Mouse (Mus musculus): ENCODE data around the gene Myh13. TPM values are rescaled to one million over a fixed set of nuclear protein-coding genes. Genes with fewer than 3 reads are reported as not detected.
A peak's percentile ranks its signal among the peaks of the same experiment; 100 is the strongest.

Gene Myh13
- total and polyA plus RNA-seq, 3 experiments = 0.05 TPM; not detected in 2

DNA sequence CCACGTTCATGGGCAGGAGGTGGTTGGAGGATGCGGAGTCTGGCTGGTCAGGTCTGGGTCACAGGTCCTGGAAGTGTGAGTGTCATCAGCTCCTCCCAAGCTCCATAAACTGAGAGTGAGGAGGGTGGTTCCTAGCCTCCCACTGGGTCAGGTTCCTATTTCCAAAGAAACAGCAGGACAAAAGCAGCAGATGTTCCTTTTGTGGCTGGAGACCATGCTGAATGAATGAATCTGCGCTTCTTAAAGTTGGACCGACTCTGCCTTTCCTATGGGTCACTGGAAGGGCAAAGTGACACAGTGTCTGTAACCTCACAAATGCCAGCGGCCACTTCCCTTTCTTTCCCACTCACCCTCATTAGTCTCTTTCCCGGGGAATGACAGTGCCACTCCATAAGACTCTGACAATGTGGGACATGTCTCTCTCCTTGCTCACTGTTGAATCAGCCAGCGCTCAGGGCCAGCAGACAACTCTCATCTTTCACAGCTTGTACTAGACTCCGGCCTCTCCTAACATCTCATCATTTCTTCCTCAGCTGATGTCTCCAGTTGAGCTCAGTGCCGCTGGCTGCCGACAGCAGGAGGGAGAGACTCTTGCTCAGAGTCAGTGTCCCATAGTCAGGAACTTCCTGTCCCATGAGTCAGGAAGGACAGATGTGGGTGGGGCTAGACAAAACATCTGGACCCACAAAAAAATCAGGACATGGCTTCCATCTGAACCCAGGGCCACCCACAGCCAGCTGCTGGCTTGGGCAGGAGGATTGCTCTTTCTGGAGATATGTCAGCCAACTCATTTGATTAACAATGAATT is 58.4 kb downstream of the Myh13 start:
- H3K27ac ChIP-seq = peak overlapping the region; percentile 26; the same call in 1 of the 2 replicates
- TF ChIP-seq EP300 (IDR thresholded peaks at IDR 0.05; ENCODE audit: insufficient read depth, low read depth, low read length) = no peak
- peaks cover 4% of the 10 kb centered on the region; the same call in 1 of the 2 replicates for H3K4me1 ChIP-seq (ENCODE audit: control insufficient read depth, insufficient read depth, low read length)
- peak; percentile 29 to 44 for DNase-seq
- no peak overlapping the region for H3K4me3 ChIP-seq
- no peaks in the 10 kb centered on the region for H3K36me3 ChIP-seq (ENCODE audit: control insufficient read depth, insufficient read depth, low read length)
- no peaks in the 10 kb centered on the region for H3K27me3 ChIP-seq (ENCODE audit: control insufficient read depth, insufficient read depth, low read length)
- H3K9ac ChIP-seq (ENCODE audit: low read depth, low read length) = no peak overlapping the region
- H3K79me2 ChIP-seq (replicated peaks; ENCODE audit: control insufficient read depth, insufficient read depth, low read length) = no peaks in the 10 kb centered on the region
- WGBS = 38% methylated on average over 10 of the region's 10 CpGs
- intact Hi-C loops (cut with DNase I) = loop anchor here (5.0 kb wide), 1 partner anchor 77 kb away; the partner anchor contains the start of gene Gas7

DNA sequence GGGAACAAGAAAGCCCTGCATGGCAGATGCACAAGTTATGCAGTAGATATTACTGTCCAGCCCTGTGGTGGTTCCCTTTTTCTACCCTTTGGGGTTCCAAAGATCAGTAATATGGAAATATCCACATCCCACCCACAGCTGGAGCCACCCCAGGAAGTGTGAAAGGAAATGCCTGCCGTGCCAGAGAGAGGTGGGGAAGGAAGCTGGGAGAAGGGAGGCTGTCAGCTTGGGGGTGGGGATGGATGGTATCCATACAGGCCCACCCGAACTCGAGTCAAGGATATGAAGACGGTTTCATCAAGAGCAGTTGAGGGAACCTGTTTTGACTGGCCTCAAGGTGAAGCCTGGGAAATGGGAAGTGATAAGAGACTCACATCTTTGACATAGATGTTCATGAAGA is 60.4 kb downstream of the Myh13 start:
- H3K4me1 ChIP-seq (ENCODE audit: control insufficient read depth, insufficient read depth, low read length) = peaks cover 4% of the 10 kb centered on the region; the same call in 1 of the 2 replicates
- H3K27me3 ChIP-seq (ENCODE audit: control insufficient read depth, insufficient read depth, low read length) = no peaks in the 10 kb centered on the region
- DNase-seq = no peak
- no peaks in the 10 kb centered on the region for H3K36me3 ChIP-seq (ENCODE audit: control insufficient read depth, insufficient read depth, low read length)
- TF ChIP-seq POLR2A (IDR thresholded peaks at IDR 0.05; ENCODE audit: insufficient read depth, low read depth, low read length) = no peak
- TF ChIP-seq EP300 (IDR thresholded peaks at IDR 0.05; ENCODE audit: insufficient read depth, low read depth, low read length) = no peak
- no peak for TF ChIP-seq CTCF (IDR thresholded peaks at IDR 0.05)
- H3K9ac ChIP-seq (ENCODE audit: low read depth, low read length) = no peak overlapping the region
- H3K79me2 ChIP-seq (replicated peaks; ENCODE audit: control insufficient read depth, insufficient read depth, low read length) = no peaks in the 10 kb centered on the region
- H3K4me3 ChIP-seq = no peak overlapping the region
- H3K27ac ChIP-seq = no peak overlapping the region
- intact Hi-C loops (cut with DNase I) = no loop called here
- 29% methylated on average over 4 of the region's 4 CpGs for WGBS

DNA sequence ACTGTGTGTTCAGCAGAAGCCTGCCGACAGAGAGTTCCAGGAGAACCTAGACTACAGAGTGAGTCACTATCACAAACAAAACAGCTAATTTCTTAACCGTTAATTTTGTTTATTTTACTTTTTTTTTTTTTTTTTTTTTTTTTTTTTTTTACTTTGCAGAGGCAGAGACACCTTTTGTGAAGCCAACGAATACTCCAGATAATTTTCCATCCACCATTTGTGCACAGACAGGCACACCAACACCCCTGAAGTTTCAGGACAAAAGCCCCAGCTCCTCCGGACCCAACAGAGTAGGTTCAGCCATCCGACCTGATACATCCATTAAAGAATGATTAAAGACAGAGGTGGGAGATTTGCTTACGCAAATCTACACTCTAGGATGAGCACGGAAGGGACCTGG is 63.2 kb downstream of the Myh13 start:
- no peaks in the 10 kb centered on the region for H3K36me3 ChIP-seq (ENCODE audit: control insufficient read depth, insufficient read depth, low read length)
- no peaks in the 10 kb centered on the region for H3K79me2 ChIP-seq (replicated peaks; ENCODE audit: control insufficient read depth, insufficient read depth, low read length)
- intact Hi-C loops (cut with DNase I) = no loop called here
- no peak overlapping the region for H3K27ac ChIP-seq
- no peak for TF ChIP-seq EP300 (IDR thresholded peaks at IDR 0.05; ENCODE audit: insufficient read depth, low read depth, low read length)
- no peak for TF ChIP-seq POLR2A (IDR thresholded peaks at IDR 0.05; ENCODE audit: insufficient read depth, low read depth, low read length)
- no peak for TF ChIP-seq CTCF (IDR thresholded peaks at IDR 0.05)
- no peak overlapping the region for H3K9ac ChIP-seq (ENCODE audit: low read depth, low read length)
- H3K4me3 ChIP-seq = no peak overlapping the region
- no peaks in the 10 kb centered on the region for H3K27me3 ChIP-seq (ENCODE audit: control insufficient read depth, insufficient read depth, low read length)
- WGBS = 81% methylated on average over 7 of the region's 7 CpGs
- H3K4me1 ChIP-seq (ENCODE audit: control insufficient read depth, insufficient read depth, low read length) = peaks cover 3% of the 10 kb centered on the region; the same call in 1 of the 2 replicates
- DNase-seq = no peak

DNA sequence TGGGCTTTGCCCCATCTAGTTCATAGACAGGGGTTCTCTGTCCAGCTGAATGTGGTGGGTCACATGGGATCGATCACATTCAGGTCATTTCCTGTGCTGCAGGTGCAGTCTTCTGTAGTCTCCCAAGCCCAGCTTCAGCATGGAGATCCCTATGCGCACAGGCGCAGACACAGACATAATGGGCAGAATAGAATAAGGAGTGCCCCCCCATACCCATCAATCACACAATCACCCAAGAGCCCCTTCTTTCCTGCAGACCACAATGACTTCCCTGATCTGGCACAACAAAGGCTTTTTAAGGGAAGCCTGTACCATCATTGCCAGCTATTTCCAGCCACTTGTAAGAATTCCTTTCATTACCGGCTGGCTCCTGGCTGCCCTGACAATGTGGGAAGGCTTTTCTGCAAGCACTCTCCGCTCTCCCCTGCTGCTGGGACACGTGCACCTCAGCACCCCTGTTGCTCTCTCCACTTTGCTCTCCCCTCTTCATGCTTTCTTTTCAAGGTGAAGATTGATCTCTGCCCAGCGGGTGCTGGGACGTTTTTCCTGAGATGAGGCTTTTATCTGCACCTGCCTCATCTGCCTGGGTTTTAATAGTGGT is 65.5 kb downstream of the Myh13 start:
- Histone ChIP-seq H3K79me2 (replicated peaks; ENCODE audit: control insufficient read depth, insufficient read depth, low read length) (no peaks in the 10 kb centered on the region), H3K27ac (no peak overlapping the region), H3K36me3 (ENCODE audit: control insufficient read depth, insufficient read depth, low read length) (no peaks in the 10 kb centered on the region), H3K4me1 (ENCODE audit: control insufficient read depth, insufficient read depth, low read length) (no peaks in the 10 kb centered on the region; the same call in 1 of the 2 replicates), H3K9ac (ENCODE audit: low read depth, low read length) (no peak overlapping the region), H3K27me3 (ENCODE audit: control insufficient read depth, insufficient read depth, low read length) (no peaks in the 10 kb centered on the region), H3K4me3 (no peak overlapping the region)
- 48% methylated on average over 8 of the region's 8 CpGs for WGBS
- intact Hi-C loops (cut with DNase I) = no loop called here
- TF ChIP-seq CTCF (IDR thresholded peaks at IDR 0.05) (no peak), POLR2A (IDR thresholded peaks at IDR 0.05; ENCODE audit: insufficient read depth, low read depth, low read length) (no peak), EP300 (IDR thresholded peaks at IDR 0.05; ENCODE audit: insufficient read depth, low read depth, low read length) (no peak)
- DNase-seq = no peak

DNA sequence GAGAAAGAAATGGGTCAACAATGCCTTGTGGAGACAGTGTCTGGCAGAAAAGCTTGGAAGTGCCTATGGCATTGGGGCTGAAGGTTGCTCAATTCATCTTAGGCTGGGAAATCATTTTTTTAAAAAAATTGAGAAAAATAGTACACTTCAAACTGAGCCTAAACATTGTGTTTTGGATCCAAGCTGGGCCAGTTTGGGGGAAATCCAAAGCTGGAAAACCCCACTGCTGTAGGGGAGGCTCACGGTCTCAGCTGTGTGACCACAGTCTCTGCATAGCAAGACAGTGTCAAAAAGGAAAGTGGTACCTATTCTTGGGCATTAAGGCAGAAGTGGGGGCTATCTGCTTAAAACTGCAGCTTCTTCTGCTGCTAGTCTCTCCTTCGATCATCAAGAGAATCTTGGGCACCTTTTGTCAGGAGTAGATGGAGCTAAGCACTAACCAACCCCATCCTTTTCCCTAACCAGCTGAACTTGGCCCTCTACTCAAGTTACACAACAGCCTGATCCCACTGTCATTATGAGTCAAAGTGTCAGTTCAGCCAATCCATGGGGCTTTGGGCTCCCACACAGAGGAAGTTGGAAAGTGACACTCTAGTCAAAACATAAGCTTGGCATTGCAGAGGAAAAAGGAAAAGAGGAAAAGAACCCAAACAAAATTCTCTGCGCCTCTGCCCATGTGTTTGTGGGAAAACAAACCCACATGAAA is 69.4 kb downstream of the Myh13 start:
- Histone ChIP-seq H3K4me1 (ENCODE audit: control insufficient read depth, insufficient read depth, low read length) (no peaks in the 10 kb centered on the region; the same call in 1 of the 2 replicates), H3K4me3 (no peak overlapping the region), H3K27ac (no peak overlapping the region), H3K36me3 (ENCODE audit: control insufficient read depth, insufficient read depth, low read length) (no peaks in the 10 kb centered on the region), H3K79me2 (replicated peaks; ENCODE audit: control insufficient read depth, insufficient read depth, low read length) (no peaks in the 10 kb centered on the region), H3K9ac (ENCODE audit: low read depth, low read length) (no peak overlapping the region), H3K27me3 (ENCODE audit: control insufficient read depth, insufficient read depth, low read length) (no peaks in the 10 kb centered on the region)
- TF ChIP-seq CTCF (IDR thresholded peaks at IDR 0.05) (no peak), POLR2A (IDR thresholded peaks at IDR 0.05; ENCODE audit: insufficient read depth, low read depth, low read length) (no peak), EP300 (IDR thresholded peaks at IDR 0.05; ENCODE audit: insufficient read depth, low read depth, low read length) (no peak)
- 62% methylated on average over 3 of the region's 3 CpGs for WGBS
- DNase-seq = peak in 1 of 2 experiments; percentile 21
- intact Hi-C loops (cut with DNase I) = no loop called here
